Mouse (Mus musculus) neural tube, embryonic 12.5 days (tissue): ENCODE results near the gene Ccni. TPM values are rescaled to one million over a fixed set of nuclear protein-coding genes. Genes with fewer than 3 reads are reported as not detected.

Experiments used
- ATAC-seq: fragments of 200-750 bp; cut with Nextera tagmentation; 2 replicates; pipeline ENCODE4 v1.8.0; 2017; ENCODE audit warnings: low read depth, mild to moderate bottlenecking, moderate TSS enrichment, moderate library complexity; ENCODE audit not compliant: low FRiP score
- H3K27ac ChIP-seq: fragments of 300-500 bp; sonication (generic); 2 replicates; pipeline ENCODE4 v1.5.1; 2016
- H3K27me3 ChIP-seq: fragments of 300-500 bp; sonication (generic); replicated peaks from 2 replicates; pipeline ENCODE4 v1.6.1; 2016; ENCODE audit warnings: mild to moderate bottlenecking
- H3K36me3 ChIP-seq: fragments of 300-500 bp; sonication (generic); 2 replicates; pipeline ENCODE4 v1.6.1; 2016; ENCODE audit warnings: mild to moderate bottlenecking
- H3K4me1 ChIP-seq: fragments of 300-500 bp; sonication (generic); 2 replicates; pipeline ENCODE4 v1.6.1; 2016
- H3K4me2 ChIP-seq: fragments of 300-500 bp; sonication (generic); replicated peaks from 2 replicates; pipeline ENCODE4 v1.6.1; 2016; ENCODE audit warnings: mild to moderate bottlenecking
- H3K4me3 ChIP-seq: fragments of 300-500 bp; sonication (generic); 2 replicates; pipeline ENCODE4 v1.5.1; 2016
- H3K9ac ChIP-seq: fragments of 300-500 bp; sonication (generic); 2 replicates; pipeline ENCODE4 v1.6.1; 2016; ENCODE audit warnings: mild to moderate bottlenecking
- H3K9me3 ChIP-seq: fragments of 300-500 bp; sonication (generic); 2 replicates; pipeline ENCODE4 v1.6.1; 2016; ENCODE audit warnings: mild to moderate bottlenecking
- WGBS: fragments of 180-500 bp; shearing (Covaris S2); methylation state at CpG from one replicate; pipeline ENCODE4 v1.1.7; 2016; 5-methylcytosine and 5-hydroxymethylcytosine counted together
- polyA plus RNA-seq: library from polyadenylated mRNA; unstranded; fragments of >200 nt; fragmentation: Nextera tagmentation; extraction: Ambion mirVana; gene quantifications from 2 replicates; pipeline ENCODE4 v1.2.1, GENCODE M21; 2016

Gene Ccni
- polyA plus RNA-seq, 1 experiment from 2014 or later = 165 TPM

DNA sequence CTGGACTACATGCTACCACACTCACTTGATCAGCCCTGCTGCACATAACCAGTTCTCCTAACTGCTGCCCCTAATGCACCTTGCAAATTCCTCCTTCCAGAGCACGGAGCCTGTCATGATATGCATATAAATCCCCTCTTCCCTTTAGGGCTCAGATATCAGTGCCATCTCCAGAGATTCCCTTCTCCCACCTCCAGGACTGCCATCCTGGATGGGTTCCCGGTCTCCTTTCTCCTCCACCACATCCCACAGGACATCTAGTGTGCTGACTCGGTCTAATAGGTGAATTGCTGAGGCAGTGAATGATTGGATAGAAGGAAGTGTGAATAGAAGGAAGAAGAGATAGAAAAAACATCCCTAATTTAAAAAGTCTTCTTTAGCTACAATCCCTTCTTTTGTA, 25.4 kb upstream of the Ccni start:
- ATAC-seq = no peak

GRCm38 (mm10) chr5:93229527-93229926, 23.2 kb upstream of the Ccni start:
- no peaks in the 10 kb centered on the region for H3K36me3 ChIP-seq
- no peaks in the 10 kb centered on the region for H3K27me3 ChIP-seq
- no peaks in the 10 kb centered on the region for H3K4me1 ChIP-seq
- H3K9me3 ChIP-seq = no peaks in the 10 kb centered on the region
- H3K27ac ChIP-seq = no peak overlapping the region
- no peak for ATAC-seq
- H3K9ac ChIP-seq = no peak overlapping the region
- H3K4me3 ChIP-seq = no peak overlapping the region
- 89% methylated on average over 2 of the region's 2 CpGs for WGBS
- no peak overlapping the region for H3K4me2 ChIP-seq

More for the DNA sequence above, 25.4 kb upstream of the Ccni start:
- Histone ChIP-seq H3K36me3 (no peaks in the 10 kb centered on the region), H3K9ac (no peak overlapping the region), H3K4me3 (no peak overlapping the region), H3K27ac (no peak overlapping the region), H3K4me2 (no peak overlapping the region), H3K9me3 (no peaks in the 10 kb centered on the region), H3K27me3 (no peaks in the 10 kb centered on the region), H3K4me1 (no peaks in the 10 kb centered on the region)
- WGBS = 62% methylated on average over 3 of the region's 3 CpGs

GRCm38 (mm10) chr5:93227157-93227556, 20.9 kb upstream of the Ccni start:
- Histone ChIP-seq H3K4me2 (no peak overlapping the region), H3K4me1 (no peaks in the 10 kb centered on the region), H3K9ac (no peak overlapping the region), H3K4me3 (no peak overlapping the region), H3K36me3 (no peaks in the 10 kb centered on the region), H3K27me3 (no peaks in the 10 kb centered on the region), H3K27ac (no peak overlapping the region), H3K9me3 (no peaks in the 10 kb centered on the region)
- ATAC-seq = no peak
- WGBS = 97% methylated on average over 3 of the region's 3 CpGs

- no peaks in the 10 kb centered on the region for H3K36me3 ChIP-seq
- no peaks in the 10 kb centered on the region for H3K27me3 ChIP-seq
- H3K27ac ChIP-seq = no peak overlapping the region
- H3K4me3 ChIP-seq = no peak overlapping the region
- 89% methylated on average over 2 of the region's 2 CpGs for WGBS
- no peak for ATAC-seq
- no peak overlapping the region for H3K4me2 ChIP-seq
- H3K4me1 ChIP-seq = no peaks in the 10 kb centered on the region
- H3K9ac ChIP-seq = no peak overlapping the region
- no peaks in the 10 kb centered on the region for H3K9me3 ChIP-seq
These were observed 18.3 kb upstream of the Ccni start for GRCm38 (mm10) chr5:93224549-93224948.

DNA sequence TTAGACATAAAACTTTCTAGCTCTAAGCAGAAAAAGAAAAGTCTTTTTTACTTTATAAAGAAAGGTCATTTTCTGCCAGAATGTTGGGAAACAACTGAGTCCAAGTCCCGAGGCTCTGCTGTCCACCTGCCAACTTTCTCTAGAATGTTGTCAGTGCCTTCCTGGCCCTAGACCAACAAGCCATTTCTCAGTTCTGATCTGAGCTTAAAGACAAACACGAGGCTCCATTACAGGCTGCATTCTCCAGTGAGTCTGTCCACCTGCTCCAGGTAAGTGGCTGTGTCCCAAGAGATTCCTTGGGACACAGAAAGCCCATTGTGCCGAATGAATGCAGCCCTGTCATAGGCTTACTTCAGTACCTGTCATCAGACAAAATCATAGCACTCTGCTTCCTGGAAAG, 15.4 kb upstream of the Ccni start:
- H3K36me3 ChIP-seq = no peaks in the 10 kb centered on the region
- WGBS = 81% methylated on average over 3 of the region's 3 CpGs
- H3K27me3 ChIP-seq = no peaks in the 10 kb centered on the region
- H3K4me3 ChIP-seq = no peak overlapping the region
- ATAC-seq = no peak
- H3K9ac ChIP-seq = no peak overlapping the region
- no peaks in the 10 kb centered on the region for H3K9me3 ChIP-seq
- H3K4me1 ChIP-seq = no peaks in the 10 kb centered on the region
- no peak overlapping the region for H3K27ac ChIP-seq
- H3K4me2 ChIP-seq = no peak overlapping the region

DNA sequence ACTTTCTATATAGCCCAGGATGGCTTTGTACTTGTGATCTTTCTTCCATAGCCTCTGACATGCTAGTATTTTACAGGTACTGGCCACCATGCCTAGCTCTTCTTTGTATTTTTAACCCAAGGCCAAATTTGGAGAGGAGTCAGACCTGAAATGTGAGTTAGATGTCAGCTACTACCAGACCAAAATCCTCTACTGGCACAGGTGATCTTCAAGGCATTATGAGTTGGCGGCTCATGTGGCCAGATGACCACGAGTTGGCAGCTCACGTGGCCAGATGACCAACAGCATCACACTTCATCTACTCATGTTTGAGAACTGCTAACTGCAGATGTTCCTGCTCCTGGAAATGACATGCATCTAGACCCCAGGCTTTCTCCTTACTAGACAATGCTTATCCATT, 12.1 kb upstream of the Ccni start:
- Histone ChIP-seq H3K27ac (no peak overlapping the region), H3K9ac (no peak overlapping the region), H3K27me3 (no peaks in the 10 kb centered on the region), H3K4me3 (no peak overlapping the region), H3K4me1 (no peaks in the 10 kb centered on the region), H3K9me3 (no peaks in the 10 kb centered on the region), H3K36me3 (no peaks in the 10 kb centered on the region), H3K4me2 (no peak overlapping the region)
- WGBS = 93% methylated on average over 3 of the region's 3 CpGs
- no peak for ATAC-seq

DNA sequence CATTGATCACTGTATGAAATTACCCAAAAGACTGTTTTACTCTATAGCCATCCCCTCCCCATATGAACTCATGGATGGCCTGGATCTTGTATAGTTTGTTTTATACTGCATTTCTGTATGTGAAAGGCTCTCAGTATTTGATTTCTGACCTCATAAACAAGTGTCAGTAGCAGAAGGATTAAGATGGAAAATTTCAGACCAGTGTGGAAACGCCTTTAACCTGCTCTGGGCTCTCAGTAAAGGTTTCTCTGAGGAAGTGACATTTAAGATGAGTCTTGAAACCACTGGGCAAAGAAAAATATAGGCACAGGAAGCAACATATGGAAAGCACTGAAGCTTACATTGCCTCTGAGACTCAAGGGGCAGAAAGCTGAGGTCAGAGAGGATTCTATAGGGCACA, 1.3 kb upstream of the Ccni start:
- H3K36me3 ChIP-seq = no peaks in the 10 kb centered on the region
- 69% methylated on average over 1 of the region's 1 CpGs for WGBS
- no peak overlapping the region for H3K9ac ChIP-seq
- peak overlapping the region; percentile 85 for H3K4me2 ChIP-seq
- no peak overlapping the region for H3K27ac ChIP-seq
- peaks cover 11% of the 10 kb centered on the region; the same call in 1 of the 2 replicates for H3K4me1 ChIP-seq
- ATAC-seq = no peak
- H3K9me3 ChIP-seq = no peaks in the 10 kb centered on the region
- H3K4me3 ChIP-seq = no peak overlapping the region
- H3K27me3 ChIP-seq = no peaks in the 10 kb centered on the region

- H3K36me3 ChIP-seq = peaks cover 1% of the 10 kb centered on the region; the same call in 1 of the 2 replicates
- H3K9ac ChIP-seq = peak overlapping the region; percentile 97; the same call in 1 of the 2 replicates
- no peaks in the 10 kb centered on the region for H3K27me3 ChIP-seq
- H3K9me3 ChIP-seq = no peaks in the 10 kb centered on the region
- 9% methylated on average over 6 of the region's 6 CpGs for WGBS
- H3K4me2 ChIP-seq = peak overlapping the region; percentile 85
- no peak overlapping the region for H3K27ac ChIP-seq
- H3K4me3 ChIP-seq = peak overlapping the region; percentile 92
- H3K4me1 ChIP-seq = peaks cover 11% of the 10 kb centered on the region; the same call in 1 of the 2 replicates
- peak; percentile 15; the same call in 1 of the 2 replicates for ATAC-seq
These were observed 682 bp upstream of the Ccni start for GRCm38 (mm10) chr5:93207006-93207348.

DNA sequence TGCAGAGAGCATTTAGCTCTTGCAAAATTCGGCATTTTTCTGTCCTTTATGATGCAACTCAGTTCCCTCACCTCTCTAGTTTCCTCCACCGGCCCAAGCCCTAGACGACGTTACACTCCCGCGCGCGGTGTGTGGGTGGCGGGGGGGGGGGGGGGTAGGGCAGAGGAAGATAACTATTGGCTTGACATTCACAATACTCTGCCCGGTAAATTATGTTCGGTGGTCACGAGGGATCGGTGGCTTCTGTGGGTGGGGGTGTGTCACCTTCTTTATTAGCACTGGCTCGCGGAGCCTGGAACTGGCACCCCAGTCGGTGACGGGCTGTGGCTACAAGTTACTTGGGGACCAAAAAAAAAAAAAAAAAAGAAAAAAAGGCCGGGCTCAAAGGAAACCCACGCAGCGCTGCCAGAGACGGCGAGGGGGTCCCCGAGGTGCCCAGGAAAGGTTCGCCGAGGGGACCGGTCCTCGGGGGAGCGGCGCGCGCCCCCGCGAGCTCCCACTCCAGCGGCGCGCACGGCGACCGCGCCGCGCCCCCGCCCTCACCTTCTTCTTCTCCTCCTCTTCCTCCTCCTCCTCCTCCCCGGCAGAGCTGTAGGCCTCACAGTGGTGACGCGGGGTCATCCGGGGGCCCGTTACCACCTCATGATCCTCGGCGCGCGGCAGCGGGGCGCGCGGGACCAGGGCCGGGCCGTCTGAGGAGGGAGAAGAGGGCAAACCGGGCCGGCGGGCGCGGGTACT, 755 bp downstream of the Ccni start:
- no peaks in the 10 kb centered on the region for H3K9me3 ChIP-seq
- peak; percentile 57 for ATAC-seq
- peak overlapping the region; percentile 92 for H3K4me3 ChIP-seq
- H3K4me1 ChIP-seq = peaks cover 11% of the 10 kb centered on the region; the same call in 1 of the 2 replicates
- H3K36me3 ChIP-seq = peaks cover 8% of the 10 kb centered on the region
- under 1% methylated on average over 59 of the region's 63 CpGs for WGBS
- peak overlapping the region; percentile 81 for H3K27ac ChIP-seq
- H3K4me2 ChIP-seq = peak overlapping the region; percentile 85
- H3K9ac ChIP-seq = peak overlapping the region; percentile 97
- no peaks in the 10 kb centered on the region for H3K27me3 ChIP-seq

- Histone ChIP-seq H3K9ac (no peak overlapping the region), H3K9me3 (no peaks in the 10 kb centered on the region), H3K4me3 (no peak overlapping the region), H3K36me3 (peaks cover 24% of the 10 kb centered on the region), H3K27me3 (no peaks in the 10 kb centered on the region), H3K4me2 (no peak overlapping the region), H3K27ac (no peak overlapping the region), H3K4me1 (peaks cover 11% of the 10 kb centered on the region; the same call in 1 of the 2 replicates)
- 74% methylated on average over 1 of the region's 1 CpGs for WGBS
- ATAC-seq = no peak
These were observed 5.1 kb downstream of the Ccni start for GRCm38 (mm10) chr5:93201181-93201580.

DNA sequence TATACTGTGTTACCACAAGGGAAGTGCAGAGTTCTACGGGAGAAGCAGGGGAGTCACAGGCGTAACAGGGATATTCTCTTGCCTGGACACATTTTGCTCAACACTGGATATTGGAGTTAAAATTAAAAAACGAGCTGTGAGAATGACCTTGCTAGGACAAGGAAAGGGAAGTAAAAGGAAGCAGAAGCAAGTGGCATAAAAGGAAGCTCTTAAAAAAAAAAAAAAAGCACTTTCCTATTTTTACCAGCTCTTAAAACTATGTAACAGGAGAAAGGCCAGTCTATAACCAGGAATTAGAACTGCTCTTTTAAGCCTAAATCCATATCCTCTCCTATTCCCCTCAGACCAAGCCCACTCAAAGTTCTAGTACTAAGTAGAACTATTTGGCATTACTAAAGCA, 8.1 kb downstream of the Ccni start:
- Histone ChIP-seq H3K27ac (no peak overlapping the region), H3K27me3 (no peaks in the 10 kb centered on the region), H3K4me1 (0 out of 2 replicates have a peak, but pooled peaks cover 3% of the 10 kb centered on the region), H3K4me3 (no peak overlapping the region), H3K4me2 (no peak overlapping the region), H3K9me3 (no peaks in the 10 kb centered on the region), H3K9ac (no peak overlapping the region), H3K36me3 (peaks cover 30% of the 10 kb centered on the region)
- no peak for ATAC-seq
- WGBS = 91% methylated on average over 3 of the region's 3 CpGs

DNA sequence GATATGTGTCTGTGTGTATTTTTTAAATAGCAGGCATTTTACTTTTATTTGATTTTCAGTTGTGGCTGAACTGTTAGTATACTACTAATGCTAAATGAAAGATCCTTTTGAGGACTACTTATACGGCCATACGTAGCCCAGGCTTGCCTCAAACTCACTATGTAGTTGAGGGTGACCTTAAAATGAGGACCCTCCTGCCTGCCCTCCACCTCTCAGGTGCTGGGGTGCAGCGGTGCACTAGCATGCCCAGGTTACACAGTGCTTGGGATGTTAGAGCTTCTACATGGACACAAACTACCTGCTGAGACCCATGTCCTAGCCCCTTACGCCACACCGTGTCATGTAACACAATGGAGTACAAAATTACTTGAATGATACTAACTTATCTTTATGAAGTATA, 15.9 kb downstream of the Ccni start:
- no peak overlapping the region for H3K27ac ChIP-seq
- no peaks in the 10 kb centered on the region for H3K27me3 ChIP-seq
- no peaks in the 10 kb centered on the region for H3K9me3 ChIP-seq
- H3K4me2 ChIP-seq = no peak overlapping the region
- no peaks in the 10 kb centered on the region for H3K4me1 ChIP-seq
- no peak for ATAC-seq
- H3K36me3 ChIP-seq = peaks cover 31% of the 10 kb centered on the region
- WGBS = 94% methylated on average over 5 of the region's 5 CpGs
- no peak overlapping the region for H3K4me3 ChIP-seq
- no peak overlapping the region for H3K9ac ChIP-seq

- H3K9me3 ChIP-seq = no peaks in the 10 kb centered on the region
- no peak for ATAC-seq
- H3K4me1 ChIP-seq = no peaks in the 10 kb centered on the region
- no peak overlapping the region for H3K4me2 ChIP-seq
- H3K9ac ChIP-seq = no peak overlapping the region
- no peaks in the 10 kb centered on the region for H3K27me3 ChIP-seq
- H3K4me3 ChIP-seq = no peak overlapping the region
- peaks cover 36% of the 10 kb centered on the region for H3K36me3 ChIP-seq
- WGBS = 78% methylated on average over 3 of the region's 3 CpGs
- no peak overlapping the region for H3K27ac ChIP-seq
These were observed 16.7 kb downstream of the Ccni start for GRCm38 (mm10) chr5:93189607-93190006.
